Mouse (Mus musculus) embryonic fibroblast, embryonic 13.5 days (primary cell): ENCODE data around the gene Zfp146. TPM values are rescaled to one million over a fixed set of nuclear protein-coding genes. Genes with fewer than 3 reads are reported as not detected.

ENCODE experiments used
- H3K27ac ChIP-seq: 2 replicates; pipeline ENCODE4 v1.5.1; 2012; ENCODE audit warnings: low read length, control low read depth, inconsistent platforms; ENCODE audit not compliant: insufficient read depth
- H3K4me1 ChIP-seq: 2 replicates; pipeline ENCODE4 v1.6.1; 2011; ENCODE audit warnings: low read length; ENCODE audit not compliant: control insufficient read depth, insufficient read depth
- H3K4me3 ChIP-seq: 2 replicates; pipeline ENCODE4 v1.5.1; 2011; ENCODE audit warnings: mild to moderate bottlenecking, control low read depth, low read length; ENCODE audit not compliant: insufficient read depth
- CTCF ChIP-seq: IDR thresholded peaks from 2 replicates; pipeline ENCODE4 v1.5.1; 2011; ENCODE audit warnings: mild to moderate bottlenecking, control low read depth, low read length, moderate library complexity, borderline replicate concordance; ENCODE audit not compliant: insufficient read depth
- POLR2A ChIP-seq: IDR thresholded peaks from 2 replicates; pipeline ENCODE4 v1.6.1; 2011; ENCODE audit warnings: low read depth, mild to moderate bottlenecking, control low read depth, low read length, moderate library complexity
- polyA plus RNA-seq: library from polyadenylated mRNA; stranded (reverse); fragments of >200 nt; gene quantifications from 2 replicates; pipeline ENCODE4 v1.2.4, GENCODE M21; 2011; ENCODE audit warnings: low read depth; ENCODE audit not compliant: missing spikeins, insufficient read length

Zfp146 gene
- polyA plus RNA-seq, 1 experiment = 68.9 TPM

- Histone ChIP-seq H3K4me3 (no peak overlapping the region), H3K4me1 (peaks cover 4% of the 10 kb centered on the region), H3K27ac (no peak overlapping the region)
- TF ChIP-seq POLR2A = no peak
- TF ChIP-seq CTCF = no peak
Measured at GRCm38 (mm10) chr7:30200200-30200599, 30.6 kb upstream of the Zfp146 start.

GRCm38 (mm10) chr7:30199498-30200139, 30.1 kb upstream of the Zfp146 start:
- Histone ChIP-seq H3K4me1 (peaks cover 4% of the 10 kb centered on the region), H3K4me3 (no peak overlapping the region), H3K27ac (no peak overlapping the region)
- no peak for TF ChIP-seq POLR2A
- no peak for TF ChIP-seq CTCF

GRCm38 (mm10) chr7:30198481-30198971, 29.0 kb upstream of the Zfp146 start, which contains the start of gene Capns1:
Gene Capns1, minus strand, starts transcription at chr7:30198811.
- TF ChIP-seq POLR2A (no peak), CTCF (peak; percentile 79; the same call in 1 of the 2 replicates)
- no peak within 1 kb of the TSS for H3K4me3 ChIP-seq
- no peak within 1 kb of the TSS for H3K27ac ChIP-seq
- peaks cover 4% of the 10 kb centered on the region for H3K4me1 ChIP-seq

- H3K27ac ChIP-seq = no peak overlapping the region
- TF ChIP-seq CTCF (no peak), POLR2A (no peak)
- peaks cover 4% of the 10 kb centered on the region for H3K4me1 ChIP-seq
- no peak overlapping the region for H3K4me3 ChIP-seq
Measured at GRCm38 (mm10) chr7:30197592-30198129, 28.1 kb upstream of the Zfp146 start.

- TF ChIP-seq POLR2A = no peak
- no peak for TF ChIP-seq CTCF
- no peak overlapping the region for H3K27ac ChIP-seq
- H3K4me3 ChIP-seq = no peak overlapping the region
- H3K4me1 ChIP-seq = peaks cover 4% of the 10 kb centered on the region
Measured at GRCm38 (mm10) chr7:30196171-30196570, 26.6 kb upstream of the Zfp146 start.

GRCm38 (mm10) chr7:30195461-30195860, 25.9 kb upstream of the Zfp146 start:
- peak overlapping the region; percentile 9; the same call in 1 of the 2 replicates for H3K27ac ChIP-seq
- no peak for TF ChIP-seq POLR2A
- TF ChIP-seq CTCF = no peak
- H3K4me1 ChIP-seq = peaks cover 4% of the 10 kb centered on the region
- no peak overlapping the region for H3K4me3 ChIP-seq

GRCm38 (mm10) chr7:30194884-30195283, 25.3 kb upstream of the Zfp146 start:
- Histone ChIP-seq H3K4me3 (peak overlapping the region; percentile 94), H3K4me1 (peaks cover 4% of the 10 kb centered on the region), H3K27ac (peak overlapping the region; percentile 92)
- TF ChIP-seq POLR2A (peak; percentile 96), CTCF (no peak)

- peak; percentile 30; the same call in 1 of the 2 replicates for TF ChIP-seq POLR2A
- no peak for TF ChIP-seq CTCF
- Histone ChIP-seq H3K4me3 (peak overlapping the region; percentile 94), H3K4me1 (peaks cover 4% of the 10 kb centered on the region), H3K27ac (peak overlapping the region; percentile 92)
Measured at GRCm38 (mm10) chr7:30194101-30194831, 24.7 kb upstream of the Zfp146 start.

GRCm38 (mm10) chr7:30193581-30194100, 24.1 kb upstream of the Zfp146 start:
- TF ChIP-seq POLR2A (peak; percentile 46; the same call in 1 of the 2 replicates), CTCF (no peak)
- Histone ChIP-seq H3K4me1 (peaks cover 4% of the 10 kb centered on the region), H3K27ac (no peak overlapping the region), H3K4me3 (peak overlapping the region; percentile 94)
